Comparison of ENCODE assay signal across 26 mouse cellular contexts in genomic region chr1:80730582-80730981, GRCm38 (mm10). TPM values are rescaled to one million over a fixed set of nuclear protein-coding genes. Genes with fewer than 3 reads are reported as not detected.
DNase-seq lines count a peak whose midpoint lies in the region; ATAC-seq and TF ChIP-seq lines count a peak whose summit lies in the region.
"Had no signal": no experiment of that assay in that cellular context is flagged by ENCODE, and none has a peak within 500 bp of the region (broad histone marks: within the 10 kb centered on the region; RNA-seq: fewer than 3 reads in every experiment).

No protein-coding gene starts in this region.

- no peak for ATAC-seq in intestine, embryonic 14.5 days (replicated peaks; ENCODE audit: low FRiP score, low TSS enrichment, low read depth)
- no peak for ATAC-seq in intestine, embryonic 15.5 days
- ATAC-seq in common myeloid progenitor, adult 5-6 weeks (replicated peaks; ENCODE audit: low read depth, poor library complexity, severe bottlenecking), result peak; percentile 45; the same call in 1 of the 2 replicates
- peak; percentile 77 for ATAC-seq in inflammation-experienced regulatory T-cells, adult 6 months
- ATAC-seq in hindbrain, embryonic 11.5 days (ENCODE audit: low FRiP score), result no peak
- ATAC-seq: forebrain, embryonic 15.5 days; intestine, postnatal 0 days had no signal

- H3K27me3 ChIP-seq in intestine, embryonic 14.5 days (replicated peaks; ENCODE audit: control insufficient read depth, insufficient read depth, low read length), result no peaks in the 10 kb centered on the region
- H3K27me3 ChIP-seq in intestine, embryonic 15.5 days (replicated peaks), result no peaks in the 10 kb centered on the region
- H3K27me3 ChIP-seq in hindbrain, embryonic 11.5 days (ENCODE audit: control insufficient read depth, insufficient read depth, low read length), result no peaks in the 10 kb centered on the region
- no peaks in the 10 kb centered on the region for H3K27me3 ChIP-seq in kidney, adult 2 months (replicated peaks; ENCODE audit: control insufficient read depth, insufficient read depth, low read length)
- H3K27me3 ChIP-seq: forebrain, embryonic 15.5 days; hindbrain, embryonic 12.5 days; limb, embryonic 13.5 days; liver, embryonic 13.5 days; neural tube, embryonic 13.5 days; stomach, embryonic 15.5 days had no signal

- WGBS in intestine, embryonic 14.5 days, result 81% methylated on average over 5 of the region's 5 CpGs
- 84% methylated on average over 5 of the region's 5 CpGs for WGBS in intestine, embryonic 15.5 days
- 87% methylated on average over 5 of the region's 5 CpGs for WGBS in hindbrain, embryonic 11.5 days
- 80% methylated on average over 5 of the region's 5 CpGs for WGBS in kidney, adult 2 months

- H3K27ac ChIP-seq in intestine, embryonic 14.5 days (ENCODE audit: low read depth), result no peak overlapping the region
- no peak overlapping the region for H3K27ac ChIP-seq in intestine, embryonic 15.5 days
- no peak overlapping the region for H3K27ac ChIP-seq in hindbrain, embryonic 11.5 days (ENCODE audit: low read depth, low read length)
- no peak overlapping the region for H3K27ac ChIP-seq in kidney, adult 2 months (ENCODE audit: insufficient read depth, low read depth, low read length)
- H3K27ac ChIP-seq: forebrain, embryonic 15.5 days; heart, adult 2 months; hindbrain, embryonic 12.5 days; kidney, postnatal 0 days; limb, embryonic 13.5 days; liver, embryonic 13.5 days; midbrain, embryonic 10.5 days; neural tube, embryonic 13.5 days; stomach, embryonic 15.5 days had no signal

- H3K4me1 ChIP-seq in intestine, embryonic 14.5 days (replicated peaks; ENCODE audit: control insufficient read depth, insufficient read depth, low read length), result no peaks in the 10 kb centered on the region
- H3K4me1 ChIP-seq in intestine, embryonic 15.5 days (replicated peaks), result no peaks in the 10 kb centered on the region
- no peaks in the 10 kb centered on the region for H3K4me1 ChIP-seq in hindbrain, embryonic 11.5 days (replicated peaks; ENCODE audit: control insufficient read depth, insufficient read depth, low read length)
- no peaks in the 10 kb centered on the region for H3K4me1 ChIP-seq in kidney, adult 2 months (ENCODE audit: control insufficient read depth, insufficient read depth, low read length)
- H3K4me1 ChIP-seq: forebrain, embryonic 15.5 days; hindbrain, embryonic 12.5 days; liver, embryonic 13.5 days; midbrain, embryonic 10.5 days; neural tube, embryonic 13.5 days; stomach, embryonic 15.5 days had no signal

- no peak overlapping the region for H3K4me3 ChIP-seq in intestine, embryonic 14.5 days (ENCODE audit: low read depth, low read length)
- H3K4me3 ChIP-seq in intestine, embryonic 15.5 days (replicated peaks), result no peak overlapping the region
- H3K4me3 ChIP-seq in hindbrain, embryonic 11.5 days (ENCODE audit: low read depth, low read length), result no peak overlapping the region
- no peak overlapping the region for H3K4me3 ChIP-seq in kidney, adult 2 months (ENCODE audit: insufficient read depth, low read depth, low read length)
- H3K4me3 ChIP-seq: erythroblast, embryonic 14.5 days; forebrain, embryonic 15.5 days; heart, adult 2 months; hindbrain, embryonic 12.5 days; limb, embryonic 13.5 days; liver, embryonic 13.5 days; midbrain, embryonic 10.5 days; neural tube, embryonic 13.5 days; stomach, embryonic 15.5 days had no signal

- H3K36me3 ChIP-seq in intestine, embryonic 14.5 days (ENCODE audit: control insufficient read depth, insufficient read depth, low read length), result no peaks in the 10 kb centered on the region
- no peaks in the 10 kb centered on the region for H3K36me3 ChIP-seq in intestine, embryonic 15.5 days
- H3K36me3 ChIP-seq in hindbrain, embryonic 11.5 days (ENCODE audit: control insufficient read depth, insufficient read depth, low read length), result no peaks in the 10 kb centered on the region
- no peaks in the 10 kb centered on the region for H3K36me3 ChIP-seq in kidney, adult 2 months (ENCODE audit: control insufficient read depth, insufficient read depth, low read length)
- H3K36me3 ChIP-seq: forebrain, embryonic 15.5 days; hindbrain, embryonic 12.5 days; limb, embryonic 13.5 days; liver, embryonic 13.5 days; midbrain, embryonic 10.5 days; neural tube, embryonic 13.5 days; stomach, embryonic 15.5 days had no signal

- TF ChIP-seq POLR2A in kidney, adult 2 months (IDR thresholded peaks at IDR 0.05; ENCODE audit: low read depth, low read length), result no peak

- TF ChIP-seq CTCF in kidney, adult 2 months (conservative IDR thresholded peaks at IDR 0.05; ENCODE audit: insufficient read depth, insufficient read length, low read depth, low read length), result no peak

- no peak overlapping the region for H3K4me2 ChIP-seq in intestine, embryonic 14.5 days (ENCODE audit: low read length)
- H3K4me2 ChIP-seq in intestine, embryonic 15.5 days (replicated peaks), result no peak overlapping the region
- no peak overlapping the region for H3K4me2 ChIP-seq in hindbrain, embryonic 11.5 days (replicated peaks; ENCODE audit: low read depth, low read length)
- H3K4me2 ChIP-seq: forebrain, embryonic 15.5 days; hindbrain, embryonic 12.5 days; limb, embryonic 13.5 days; liver, embryonic 13.5 days; lung, embryonic 14.5 days; neural tube, embryonic 13.5 days; stomach, embryonic 15.5 days had no signal

- no peak overlapping the region for H3K9ac ChIP-seq in intestine, embryonic 14.5 days (ENCODE audit: low read length)
- no peak overlapping the region for H3K9ac ChIP-seq in intestine, embryonic 15.5 days
- H3K9ac ChIP-seq in hindbrain, embryonic 11.5 days (ENCODE audit: low read depth, low read length), result no peak overlapping the region
- H3K9ac ChIP-seq: forebrain, embryonic 15.5 days; hindbrain, embryonic 12.5 days; limb, embryonic 13.5 days; liver, embryonic 13.5 days; lung, embryonic 14.5 days; neural tube, embryonic 13.5 days; stomach, embryonic 15.5 days had no signal

- DNase-seq in intestine, embryonic 14.5 days (ENCODE audit: low spot score), result peak; percentile 18
- DNase-seq in retina, embryonic 14.5 days (ENCODE audit: low spot score), result no peak
- DNase-seq in hindbrain, embryonic 11.5 days (ENCODE audit: low spot score), result no peak
- DNase-seq in kidney, adult 2 months, result no peak
- DNase-seq: adrenal gland, postnatal 10 days; cerebellum, postnatal 10 days; embryo, embryonic 11 days; gastrocnemius, postnatal 14 days; heart, adult 2 months; liver, embryonic 13.5 days; lung, embryonic 14.5 days; lung, postnatal 36 days; right cerebral cortex, postnatal 14 days; thymus, adult 18-20 months had no signal

- H3K9me3 ChIP-seq in intestine, embryonic 14.5 days (ENCODE audit: control insufficient read depth, low read length), result no peaks in the 10 kb centered on the region
- no peaks in the 10 kb centered on the region for H3K9me3 ChIP-seq in intestine, embryonic 15.5 days
- no peaks in the 10 kb centered on the region for H3K9me3 ChIP-seq in hindbrain, embryonic 11.5 days (ENCODE audit: control insufficient read depth, low read length)
- H3K9me3 ChIP-seq: forebrain, embryonic 15.5 days; hindbrain, embryonic 12.5 days; limb, embryonic 13.5 days; liver, embryonic 13.5 days; midbrain, embryonic 10.5 days; neural tube, embryonic 13.5 days; stomach, embryonic 15.5 days had no signal

RNA-seq across cellular contexts. Expression of gene Dock10, which starts 27.7 kb away (rescaled TPM):
- polyA plus RNA-seq in intestine, embryonic 14.5 days (2014; fragmentation: Nextera tagmentation; extraction: Ambion mirVana), result 7.3 and 7.9 TPM in 2 replicates
- polyA plus RNA-seq in intestine, embryonic 15.5 days (2015; fragmentation: Nextera tagmentation; extraction: Ambion mirVana), result 3.5 and 3.7 TPM in 2 replicates
- total RNA-seq in common myeloid progenitor, adult 5-6 weeks (2017), result 104 and 126 TPM in 2 replicates
- polyA plus RNA-seq in inflammation-experienced regulatory T-cells, adult 6 months (2017; shearing (Covaris generic)), result 100 to 1,000 TPM; 102 to 143 (median 138) TPM
- 4.3 and 4.7 TPM in 2 replicates for polyA plus RNA-seq in hindbrain, embryonic 11.5 days (2014; fragmentation: Nextera tagmentation; extraction: Ambion mirVana)
- polyA plus RNA-seq in kidney, adult 2 months (2012; rRNA removed), result 2.8 and 4.1 TPM in 2 replicates

Comparison
In these comparisons a context has a peak if more than half of its experiments do, and no peak if none do; other contexts are left out.
1. ATAC-seq: peak in common myeloid progenitor, adult 5-6 weeks (single experiment) and inflammation-experienced regulatory T-cells, adult 6 months (single experiment); none in intestine, embryonic 14.5 days (single experiment), intestine, embryonic 15.5 days (single experiment) and hindbrain, embryonic 11.5 days (single experiment).
2. RNA of gene Dock10, which starts 27.7 kb away (polyA plus RNA-seq): 102 to 143 TPM in inflammation-experienced regulatory T-cells, adult 6 months; 7.3 to 7.9 TPM in intestine, embryonic 14.5 days, 4.3 to 4.7 TPM in hindbrain, embryonic 11.5 days, 2.8 to 4.1 TPM in kidney, adult 2 months and 3.5 to 3.7 TPM in intestine, embryonic 15.5 days; every median in the first group is over 10 times any median in the second.